Mouse (Mus musculus) thymus, adult 18-20 months (tissue): ENCODE data around the gene Cdk8.
"Not testable (repeated sequence)": the region's sequence is repeated elsewhere in the genome, so short reads cannot be mapped to it uniquely, and the experiment has no call there.

Experiments
- DNase-seq, 2 experiments: peaks; one replicate each; pipeline ENCODE4 v3.0.0; 2022; ENCODE audit warnings: mixed read lengths in 2 of 2

The Cdk8 gene

DNA sequence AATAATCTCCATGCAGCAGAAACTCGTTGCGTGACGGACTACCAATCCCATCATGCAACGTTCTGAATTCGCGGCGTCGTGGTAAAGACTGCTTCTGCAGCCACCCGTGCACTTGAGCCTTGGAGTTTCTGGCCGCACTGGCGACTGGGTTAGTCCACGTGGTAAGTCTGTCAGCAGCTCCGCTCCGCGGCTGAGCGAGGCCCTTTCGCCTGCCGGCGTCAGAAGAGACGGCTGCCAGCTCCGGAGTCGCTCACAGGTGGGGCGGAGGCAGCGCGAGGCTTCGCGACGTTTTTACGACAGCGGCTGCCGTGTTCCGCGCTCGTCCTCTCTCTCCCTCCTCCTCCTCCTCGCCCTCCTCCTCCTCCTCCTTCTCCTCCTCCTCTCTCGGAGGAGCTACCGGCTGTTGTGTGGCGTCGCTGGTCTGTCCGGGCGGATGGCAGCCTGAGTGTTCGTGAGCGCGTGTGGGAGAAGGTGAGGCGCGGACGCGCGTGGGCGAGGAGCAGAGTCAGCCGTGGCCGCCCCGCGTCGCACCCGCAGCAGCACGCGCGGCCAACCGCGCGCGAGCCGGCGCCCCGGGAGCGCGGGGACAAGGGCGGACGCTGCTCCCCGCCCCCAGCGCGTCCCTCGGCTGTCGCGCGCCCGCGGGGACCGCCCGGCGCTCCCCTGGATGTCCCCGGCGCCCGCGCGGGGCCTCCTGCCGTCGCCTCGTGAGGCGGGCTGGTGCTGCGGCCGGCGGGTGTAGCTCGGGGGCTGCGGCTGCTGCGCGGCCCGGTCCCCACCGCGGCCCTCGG, at the start of gene Cdk8:
Cdk8 (plus strand) TSS at position 367 of the 791 bp plus-strand sequence.
- DNase-seq, result peak; percentile 83 to 87

DNA sequence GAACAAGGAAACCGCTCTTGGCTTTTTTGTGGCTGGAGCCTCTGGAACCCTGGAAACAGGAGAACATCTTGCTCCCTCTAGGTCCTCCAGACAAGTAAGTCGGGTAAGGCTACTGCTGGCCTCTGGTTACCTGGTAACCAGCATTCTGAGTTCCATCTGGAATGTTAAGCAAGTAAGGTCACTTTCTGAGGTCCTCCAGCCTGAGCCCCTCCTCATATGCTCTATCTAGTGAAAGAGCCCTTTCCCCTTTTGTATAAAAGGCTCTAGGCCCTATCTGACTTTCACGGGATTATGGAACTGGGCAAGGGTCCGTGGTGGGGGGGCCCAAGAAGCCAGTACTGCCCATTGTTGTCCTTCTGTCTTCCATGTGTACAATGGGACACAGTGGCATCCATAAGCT, 45.8 kb upstream of the Cdk8 start, which contains the start of gene 1700001J03Rik:
1700001J03Rik (minus strand) TSS at position 101 of the 400 bp plus-strand sequence.
- not testable (repeated sequence) for DNase-seq

DNA sequence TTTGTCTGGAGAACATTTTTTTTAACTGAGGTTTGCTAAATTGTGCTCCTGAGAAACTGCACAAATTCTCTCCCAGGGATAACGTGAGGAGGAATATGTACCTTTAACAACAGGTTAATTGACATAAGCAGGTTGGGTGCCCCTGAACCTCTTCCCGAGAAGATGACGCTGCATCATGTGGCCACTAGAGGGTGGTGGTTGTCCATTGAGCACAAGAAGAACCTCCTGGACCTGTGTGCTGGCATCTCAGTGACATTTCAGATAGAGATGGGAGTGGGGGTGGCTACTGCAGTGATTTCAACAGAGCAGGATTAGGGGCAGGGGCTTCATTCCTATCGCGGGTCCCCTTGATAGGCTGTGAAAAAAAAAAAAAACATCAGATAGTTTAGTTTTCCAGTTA, 43.6 kb upstream of the Cdk8 start:
- peak; percentile 11 to 24 for DNase-seq

DNA sequence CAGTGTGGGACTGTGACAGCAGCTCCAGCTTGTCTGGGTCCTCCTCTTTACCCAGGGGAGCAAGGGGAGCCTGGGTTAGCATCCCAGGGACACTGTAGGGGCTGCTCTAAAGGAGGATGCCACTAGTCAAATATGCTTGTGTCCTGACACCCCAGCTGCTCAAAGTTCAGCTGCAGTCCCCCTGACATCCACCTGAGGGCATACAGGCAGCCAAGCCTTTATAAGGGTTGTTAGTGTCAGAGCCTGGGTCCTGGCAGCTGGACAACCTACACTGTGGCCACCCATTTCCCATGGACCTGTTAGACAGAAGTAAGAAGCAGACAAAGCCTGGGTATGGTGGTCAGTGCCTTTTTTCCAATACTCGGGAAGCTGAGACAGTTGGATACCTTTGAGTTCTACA, 42.9 kb upstream of the Cdk8 start:
- no peak for DNase-seq

DNA sequence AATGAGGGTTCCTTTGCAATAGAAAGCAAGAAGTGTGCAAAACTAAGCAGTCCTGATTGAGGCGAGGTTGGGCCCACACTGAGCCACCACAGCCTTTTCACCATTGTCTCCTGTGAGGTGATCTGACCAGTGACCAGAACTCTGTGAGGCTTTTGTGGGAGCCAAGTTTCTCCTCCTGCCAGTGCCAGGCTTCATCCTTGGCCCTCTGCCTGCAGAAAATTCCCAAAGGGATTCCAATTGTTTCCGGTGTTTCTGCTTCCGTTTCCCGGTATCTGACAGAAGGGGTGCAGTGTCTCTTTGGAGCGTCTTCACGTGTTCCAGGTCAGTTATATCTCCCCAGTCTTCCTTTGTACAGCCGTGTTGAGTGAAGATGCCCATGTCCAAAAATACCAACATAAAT, 42.3 kb upstream of the Cdk8 start:
- no peak for DNase-seq

DNA sequence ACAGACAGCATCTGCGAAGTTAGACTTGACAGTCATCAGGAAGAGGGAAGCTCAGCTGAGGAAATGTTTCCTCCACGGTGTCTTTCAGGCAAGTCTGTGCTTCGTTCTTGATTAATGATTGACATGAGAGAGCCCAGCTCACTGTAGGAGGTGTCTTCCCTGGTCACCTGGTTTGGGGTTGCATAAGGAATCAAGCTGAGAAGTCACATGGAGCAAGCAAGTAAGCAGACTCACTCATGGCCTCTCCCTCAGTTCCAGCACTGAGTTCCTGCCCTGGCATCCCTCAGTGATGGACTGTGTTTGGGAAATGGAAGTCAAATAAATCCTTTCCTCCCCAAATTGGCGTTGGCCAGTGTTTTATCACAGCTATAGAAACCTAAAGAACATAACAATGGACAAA, 40.9 kb upstream of the Cdk8 start:
- DNase-seq, result no peak

DNA sequence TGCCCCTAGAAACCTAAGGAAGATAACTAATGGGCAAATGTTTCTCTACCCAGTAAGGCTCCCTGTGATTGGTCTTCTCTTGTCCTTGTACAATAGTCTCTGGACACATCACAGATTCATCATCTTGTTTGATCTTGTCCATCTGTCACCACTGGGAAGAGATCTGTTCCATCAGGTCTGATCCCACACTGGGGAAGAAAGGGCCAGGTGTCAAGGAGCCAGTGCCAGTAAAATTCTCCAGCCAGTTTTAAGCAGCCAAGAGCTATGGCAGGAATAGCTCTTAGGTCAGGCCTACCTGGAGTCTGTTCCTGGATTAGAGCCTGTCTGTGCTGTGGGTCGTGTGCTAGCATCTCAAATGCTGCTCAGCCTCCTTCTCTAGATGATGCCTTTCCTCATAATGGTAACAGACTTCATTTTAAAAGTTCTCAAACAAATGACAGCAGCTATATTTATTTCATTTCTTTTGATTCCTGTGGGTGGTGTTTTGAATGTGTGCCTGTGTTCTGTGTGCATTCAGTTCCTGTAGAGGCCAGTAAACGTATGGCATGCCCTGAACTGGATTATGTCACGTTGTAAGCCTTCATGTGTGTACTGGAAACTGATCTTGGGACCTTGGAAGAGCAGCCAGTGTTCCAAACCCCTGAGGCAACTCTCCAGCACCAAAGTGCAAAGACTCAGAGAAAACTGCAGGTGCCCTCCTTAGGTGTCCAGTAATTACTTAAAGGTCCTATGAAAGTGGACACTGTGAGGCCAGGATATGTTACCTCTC, 40.3 kb upstream of the Cdk8 start:
- no peak for DNase-seq

DNA sequence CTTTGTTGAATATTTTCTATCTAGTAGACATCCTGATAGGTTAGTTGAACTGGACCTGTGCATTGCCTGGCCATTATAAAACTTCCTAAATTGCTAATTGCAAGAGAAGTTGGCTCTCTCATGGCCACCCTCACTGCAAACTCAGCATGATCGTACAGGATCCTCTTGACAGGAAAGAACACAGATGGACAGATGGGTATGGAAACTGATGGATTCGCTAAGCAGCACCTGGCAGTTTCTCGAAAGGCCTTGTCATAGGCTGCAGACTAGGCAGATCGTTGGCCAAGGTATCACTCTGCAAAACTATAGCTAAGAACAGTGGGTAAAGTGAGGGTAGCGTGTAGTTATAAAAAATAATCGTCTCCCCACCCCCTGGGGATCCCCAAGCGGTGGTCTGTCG, 37.7 kb upstream of the Cdk8 start:
- DNase-seq, result no peak

DNA sequence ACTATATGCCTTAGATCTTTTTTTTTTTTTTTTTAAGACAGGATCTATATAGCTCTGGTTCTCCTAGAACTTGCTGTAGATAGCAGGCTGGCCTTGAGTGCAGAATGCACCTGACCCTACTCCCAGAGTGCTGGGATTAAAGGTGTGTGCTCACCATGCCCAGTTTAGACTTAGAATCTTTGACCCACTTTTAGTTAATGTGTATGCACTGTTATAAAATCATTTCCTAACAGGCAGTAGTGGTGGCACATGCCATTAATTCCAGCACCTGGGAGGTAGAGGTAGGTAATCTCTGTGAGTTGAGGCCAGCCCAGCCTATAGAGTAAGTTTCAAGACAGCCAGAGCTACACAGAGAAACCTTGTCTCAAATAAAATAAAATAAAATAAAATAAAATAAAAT, 32.0 kb upstream of the Cdk8 start:
- DNase-seq, result no peak

DNA sequence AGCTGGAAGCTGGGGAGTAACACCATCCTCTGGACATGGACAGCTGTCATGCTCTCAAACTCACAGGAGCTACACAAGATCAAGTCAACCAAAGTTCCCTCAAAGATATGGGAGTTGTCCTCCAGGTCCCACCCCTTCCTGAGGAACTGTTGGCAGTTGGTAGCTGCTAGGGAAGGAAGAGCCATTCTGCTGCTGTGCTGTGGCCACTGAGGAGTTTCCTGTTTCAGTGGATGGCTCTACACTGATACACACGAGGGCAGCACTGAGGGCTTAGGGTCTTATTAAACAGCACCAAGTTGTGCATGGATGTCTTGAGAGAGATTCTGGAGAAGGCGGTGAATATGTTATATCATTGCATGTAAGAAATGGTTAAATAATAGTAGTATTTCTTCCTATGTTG, 31.5 kb upstream of the Cdk8 start:
- no peak for DNase-seq

DNA sequence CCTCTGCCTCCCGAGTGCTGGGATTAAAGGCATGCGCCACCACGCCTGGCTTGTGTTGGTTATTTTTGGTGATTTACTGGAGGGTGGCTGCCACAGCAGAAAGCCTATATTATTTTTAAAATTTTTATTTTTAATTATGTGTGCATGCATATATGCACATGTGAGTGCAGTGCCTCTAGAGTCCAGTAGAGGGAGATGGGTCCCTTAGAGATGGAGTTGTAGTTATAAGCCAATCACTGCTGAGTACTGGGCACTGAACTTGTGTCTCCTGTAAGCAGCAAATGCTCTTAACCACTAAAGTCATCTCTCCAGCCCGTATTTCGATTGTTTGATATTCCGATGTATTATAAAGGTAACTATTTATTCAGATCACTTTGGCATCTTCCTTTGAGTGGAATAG, 30.4 kb upstream of the Cdk8 start:
- DNase-seq, result no peak

DNA sequence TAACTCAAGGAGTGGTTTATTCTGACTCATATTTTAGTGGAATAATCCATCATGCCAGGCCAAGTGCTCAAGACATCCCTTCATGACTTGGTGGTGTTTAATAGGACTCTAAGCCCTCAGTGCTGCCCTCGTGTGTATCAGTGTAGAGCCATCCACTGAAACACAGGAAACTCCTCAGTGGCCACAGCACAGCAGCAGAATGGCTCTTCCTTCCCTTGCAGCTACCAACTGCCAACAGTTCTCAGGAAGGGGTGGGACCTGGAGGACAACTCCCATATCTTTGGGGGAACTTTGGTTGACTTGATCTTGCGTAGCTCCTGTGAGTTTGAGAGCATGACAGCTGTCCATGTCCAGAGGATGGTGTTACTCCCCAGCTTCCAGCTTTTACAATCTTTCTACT, 27.1 kb upstream of the Cdk8 start:
- no peak for DNase-seq

DNA sequence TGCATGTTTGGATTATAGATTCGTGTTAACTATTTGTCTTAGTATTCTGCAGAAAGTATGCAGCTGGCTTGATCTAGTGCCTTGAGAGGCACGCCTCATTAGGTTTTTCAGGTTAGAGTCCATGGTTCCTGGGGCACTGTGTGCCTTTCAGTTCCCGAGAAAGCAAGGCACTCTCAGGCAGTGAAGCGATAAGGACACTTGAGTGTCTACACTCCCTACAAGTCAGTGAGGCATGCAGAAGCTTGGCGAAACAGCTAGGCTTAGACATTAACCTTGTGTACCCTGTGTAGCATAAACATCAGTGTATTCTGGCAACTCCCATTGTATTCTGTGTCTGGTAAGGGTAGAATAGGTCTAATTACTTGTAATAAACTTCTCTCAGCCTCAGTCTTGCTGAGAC, 25.5 kb upstream of the Cdk8 start:
- DNase-seq, result no peak

DNA sequence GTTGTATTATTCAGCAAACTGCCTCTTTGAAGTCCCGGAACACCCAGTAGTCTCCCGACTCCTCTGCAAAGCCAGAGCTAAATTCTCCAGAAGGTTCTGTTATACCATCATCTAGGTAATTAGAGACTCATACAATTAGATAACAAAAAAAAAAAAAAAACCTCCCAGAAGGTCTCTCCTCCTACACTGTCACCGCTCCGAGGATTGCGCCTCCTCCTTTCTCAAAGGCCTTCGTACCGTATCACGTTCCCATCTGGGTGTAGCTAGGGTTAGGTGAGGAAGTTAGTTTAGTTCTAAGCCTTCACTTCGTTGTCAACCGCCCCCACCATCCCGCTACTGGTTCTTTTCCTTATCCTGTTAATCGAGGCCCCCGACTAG, 10.5 kb upstream of the Cdk8 start:
- DNase-seq, result no peak

DNA sequence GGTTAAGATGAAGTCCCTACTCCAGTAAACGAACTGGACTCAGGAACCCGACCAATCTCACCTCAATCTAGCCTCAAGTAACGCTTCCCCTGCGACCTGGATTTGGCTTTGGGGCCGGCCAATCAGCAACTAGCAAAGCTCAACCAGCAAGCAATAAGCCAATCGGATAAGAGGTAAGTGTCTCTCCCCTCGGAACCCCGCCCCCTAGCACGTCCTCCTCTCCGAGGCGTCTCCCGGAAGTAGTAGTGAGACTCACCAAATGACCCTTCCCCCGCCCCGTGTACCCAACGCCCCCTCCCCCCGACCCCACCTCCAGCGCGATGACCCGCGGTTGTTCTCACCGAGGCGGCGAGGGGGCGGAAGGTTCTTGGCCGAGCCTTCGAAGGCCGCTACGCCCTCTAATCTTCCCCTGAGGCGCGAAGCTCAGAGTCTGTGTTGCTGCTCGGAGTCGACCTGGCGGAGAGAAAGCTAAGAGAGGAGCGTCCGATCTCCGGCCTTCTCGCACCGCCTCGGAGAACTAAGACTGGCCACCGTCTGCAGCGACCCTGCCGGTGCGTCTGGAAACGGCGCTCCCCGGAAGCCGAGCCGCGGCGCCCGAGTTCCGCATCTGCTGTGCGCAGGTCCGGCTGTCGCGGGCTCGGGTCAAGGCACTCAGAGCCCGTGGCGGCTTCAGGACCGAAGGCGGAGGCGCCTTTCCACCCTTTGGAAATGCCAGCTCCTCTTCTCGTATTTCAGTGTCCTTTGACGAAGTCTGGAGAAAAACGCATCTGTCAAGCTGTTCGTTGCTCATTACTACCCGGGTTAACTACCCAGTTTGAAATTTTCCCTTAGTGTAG, 9.9 kb upstream of the Cdk8 start, which contains the start of gene Rnf6:
Rnf6 (minus strand) TSS at position 677 of the 836 bp plus-strand sequence.
- DNase-seq, result peak; percentile 91 to 95

DNA sequence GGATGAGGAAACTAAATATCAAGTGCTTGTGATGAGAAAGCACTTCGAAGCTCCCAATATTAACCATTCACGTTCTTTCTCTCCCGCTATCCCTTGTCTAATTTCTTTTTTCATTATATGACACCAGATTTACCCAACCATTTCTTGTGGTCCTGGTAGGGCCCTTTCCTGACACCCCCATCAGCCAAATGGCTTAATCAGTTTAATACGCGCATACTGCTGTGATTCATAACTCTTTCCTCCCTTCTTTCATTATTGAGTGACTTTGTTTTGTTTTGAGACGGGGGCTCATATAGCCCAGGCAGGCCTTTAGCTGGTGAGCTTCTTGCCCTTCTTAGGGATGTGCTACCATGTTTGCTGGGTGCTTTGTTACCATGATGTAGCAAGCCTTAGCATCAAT, 9.3 kb upstream of the Cdk8 start:
- DNase-seq, result no peak

DNA sequence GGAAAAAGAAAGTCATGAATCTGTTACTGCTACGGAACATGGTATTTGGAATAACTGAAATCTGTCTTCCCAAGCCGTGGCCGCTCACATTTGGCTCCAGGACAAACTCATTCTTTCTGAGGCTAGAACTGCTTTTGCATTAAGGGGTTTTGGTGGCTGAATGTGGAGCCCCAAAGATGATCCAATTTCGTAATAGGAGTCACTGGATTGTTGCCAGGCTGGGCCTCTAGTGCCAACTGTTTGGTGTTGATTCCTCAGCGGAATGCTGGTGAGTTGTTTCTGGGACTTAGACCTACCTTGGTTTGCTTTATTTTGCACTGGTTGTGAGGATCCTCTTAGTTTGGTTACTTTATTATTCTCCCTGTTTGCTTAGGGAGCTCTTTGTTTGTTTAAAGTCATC, 7.2 kb upstream of the Cdk8 start:
- no peak for DNase-seq

DNA sequence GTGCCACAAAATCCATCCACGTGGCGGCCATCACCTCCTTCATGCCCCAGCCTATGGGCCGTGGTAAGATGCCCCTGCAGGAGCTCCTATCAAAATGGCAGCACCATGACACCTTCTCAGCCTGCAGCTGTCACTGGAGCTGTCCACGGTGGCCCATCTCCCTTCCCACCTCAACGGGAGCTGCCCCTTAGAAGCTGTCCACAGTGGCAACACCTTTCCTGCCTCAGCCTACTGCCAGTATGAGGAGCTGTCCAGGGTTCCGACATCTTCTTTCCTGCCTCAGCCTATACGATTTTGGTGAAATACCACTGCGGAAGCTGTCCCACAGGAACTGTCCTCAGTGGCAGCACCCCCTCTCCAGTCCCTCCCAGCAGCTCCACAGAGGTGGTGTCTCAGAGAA, 3.5 kb upstream of the Cdk8 start:
- no peak for DNase-seq

DNA sequence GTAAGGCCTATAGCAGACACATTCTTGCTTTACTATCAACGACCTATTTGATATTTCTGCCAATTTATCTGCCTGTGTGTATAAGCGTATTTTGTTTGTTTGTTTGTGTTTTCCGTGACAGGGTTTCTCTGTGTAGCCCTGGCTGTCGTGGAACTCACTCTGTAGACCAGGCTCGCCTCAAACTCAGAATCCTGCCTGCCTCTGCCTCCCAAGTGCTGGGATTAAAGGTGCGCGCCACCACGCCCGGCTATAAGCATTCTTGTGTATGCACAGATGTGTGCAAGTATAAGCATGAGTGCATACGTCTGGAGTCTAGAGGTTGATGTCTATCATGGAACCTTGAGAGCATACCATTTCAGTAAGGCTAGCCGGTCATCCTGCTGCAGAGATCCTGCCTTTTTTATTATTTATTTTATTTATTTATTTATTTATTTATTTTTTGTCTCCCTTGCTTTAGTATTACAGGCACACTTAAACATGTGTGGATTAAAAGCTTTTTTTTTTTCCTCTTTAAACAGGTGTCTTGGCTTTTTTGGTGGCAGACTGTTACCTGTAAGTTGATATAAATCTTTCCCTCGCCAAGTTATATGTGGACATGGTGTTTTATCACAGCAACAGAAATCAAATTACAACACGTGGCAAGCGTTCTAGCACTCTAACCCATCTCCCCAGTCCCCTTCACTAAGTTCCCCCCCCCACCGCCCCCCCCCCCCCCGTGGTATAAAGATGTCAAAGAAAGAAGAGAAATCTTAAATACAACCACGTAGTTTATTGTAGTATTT, 970 bp upstream of the Cdk8 start:
- peak in 1 of 2 experiments; percentile 7 for DNase-seq

DNA sequence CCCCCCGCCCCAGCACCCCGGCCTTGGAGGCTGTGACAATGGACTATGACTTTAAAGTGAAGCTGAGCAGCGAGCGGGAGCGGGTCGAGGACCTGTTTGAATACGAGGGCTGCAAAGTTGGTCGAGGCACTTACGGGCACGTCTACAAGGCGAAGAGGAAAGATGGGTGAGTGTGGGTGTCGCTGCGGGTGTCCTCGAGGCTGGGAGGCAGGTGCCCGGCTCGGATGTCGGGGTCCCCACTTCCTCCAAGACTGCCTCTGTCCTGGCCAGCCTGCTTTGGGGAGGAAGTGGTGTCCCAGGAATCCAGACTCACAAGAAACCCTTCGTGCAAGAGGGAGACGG, 596 bp downstream of the Cdk8 start:
- peak; percentile 43 to 55 for DNase-seq

DNA sequence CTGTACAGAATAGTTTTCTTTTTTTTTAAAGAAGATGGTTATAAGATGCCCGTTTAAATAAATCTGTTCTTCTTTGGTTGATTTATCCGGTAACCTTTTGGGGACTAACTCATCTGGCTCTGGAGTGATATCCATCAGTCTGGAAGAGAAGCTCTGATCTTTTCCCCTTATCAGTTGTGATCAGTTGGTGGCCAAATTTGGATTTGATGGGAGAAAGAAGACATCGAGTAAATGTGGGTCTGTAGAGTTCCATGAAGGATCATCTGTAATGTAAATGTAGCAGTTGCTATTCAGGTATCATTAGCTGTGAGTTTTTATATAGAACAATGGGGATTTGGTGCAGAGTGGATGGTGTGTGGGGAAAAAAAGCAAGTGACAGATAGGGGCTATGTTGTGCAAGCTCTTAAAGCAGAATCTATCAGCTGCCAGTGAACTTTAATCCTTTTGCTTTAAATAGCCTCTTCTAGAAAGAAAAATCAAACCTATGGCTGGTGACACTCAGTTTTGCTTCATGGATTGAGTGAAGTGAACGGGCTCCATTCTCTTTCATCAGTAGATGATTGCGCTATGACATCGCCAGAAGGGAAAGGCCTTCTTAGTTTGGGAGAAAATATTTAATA, 1.1 kb downstream of the Cdk8 start:
- no peak for DNase-seq

DNA sequence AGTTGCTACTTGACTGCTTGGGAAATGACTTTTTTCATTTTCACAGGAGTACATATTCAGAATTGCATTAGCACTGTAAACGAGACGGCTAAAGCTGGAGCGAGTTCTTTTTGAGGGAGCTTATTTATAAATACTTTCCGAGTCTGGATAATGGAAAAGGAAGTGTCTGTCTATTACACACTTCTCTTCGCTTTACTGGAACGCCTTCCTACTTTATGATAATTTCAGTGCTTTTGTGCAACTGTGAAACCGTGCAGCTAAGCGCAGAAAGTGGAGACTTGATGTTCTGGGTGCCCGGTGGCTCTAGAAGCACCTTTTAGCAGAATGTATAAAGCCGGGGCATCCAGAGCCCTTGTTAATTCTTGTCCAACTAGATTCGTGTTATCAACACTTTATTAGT, 1.8 kb downstream of the Cdk8 start:
- no peak for DNase-seq
